Mouse (Mus musculus): ENCODE results near the gene Gm7138. TPM values are rescaled to one million over a fixed set of nuclear protein-coding genes. Genes with fewer than 3 reads are reported as not detected.

The Gm7138 gene
- polyA plus RNA-seq (2014; fragmentation: Illumina TruSeq; extraction: RNeasy Lipid Tissue Mini Kit (QIAGEN cat#74804); ENCODE audit: low read depth, low replicate concordance): not detected

DNA sequence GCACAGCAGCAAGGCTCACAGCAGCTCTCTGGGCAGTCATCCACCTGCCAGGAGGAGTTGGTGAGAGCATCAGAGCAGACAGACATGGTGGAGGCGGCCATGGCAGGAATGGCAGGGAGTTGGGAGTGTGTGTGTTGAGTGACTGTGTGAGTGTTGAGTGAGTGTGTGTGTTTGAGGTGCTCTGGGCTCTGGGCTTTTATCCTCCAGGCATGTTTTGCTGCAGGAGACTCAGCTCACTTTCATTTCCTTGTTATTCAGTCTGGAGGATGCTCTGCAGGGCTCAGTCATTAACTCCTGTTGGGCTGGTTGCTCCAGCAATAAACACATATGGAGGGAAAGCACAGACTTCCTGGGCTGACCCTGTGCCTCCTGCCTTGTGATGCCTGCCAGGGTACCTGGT, at the start of gene Gm7138:
TSS of gene Gm7138 (minus strand) at position 101 of the 400 bp plus-strand sequence.

GRCm38 (mm10) chr10:77814382-77814781, 37.6 kb upstream of the Gm7138 start, which contains the start of gene Gm2696:
Gene Gm2696 (plus strand): TSS chr10:77814682.

GRCm38 (mm10) chr10:77811743-77812142, 35.0 kb upstream of the Gm7138 start, which contains the start of gene Gm9507:
Gene Gm9507 (minus strand): TSS chr10:77811843.

GRCm38 (mm10) chr10:77798921-77799508, 22.3 kb upstream of the Gm7138 start, which contains the start of gene Gm19668:
Gene Gm19668 (minus strand): TSS chr10:77799133.

DNA sequence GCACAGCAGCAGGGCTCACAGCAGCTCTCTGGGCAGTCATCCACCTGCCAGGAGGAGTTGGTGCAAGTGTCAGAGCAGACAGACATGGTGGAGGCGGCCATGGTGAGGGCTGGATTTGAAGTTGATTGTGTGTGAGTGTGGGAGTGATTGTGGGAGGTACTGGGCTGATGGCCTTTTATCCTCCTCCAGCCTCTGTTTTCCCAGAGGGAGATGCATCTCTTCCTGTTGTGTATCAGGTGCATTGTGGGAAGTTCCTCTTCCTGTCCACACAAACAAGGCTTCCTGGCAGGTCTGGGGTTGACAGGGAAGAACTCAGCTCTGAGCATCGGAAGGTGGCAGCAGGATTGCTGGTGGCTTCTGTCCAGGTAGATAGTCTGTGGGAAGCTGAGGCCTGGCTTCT, 18.2 kb upstream of the Gm7138 start, which contains the start of gene Gm9639:
TSS of gene Gm9639 (minus strand) at position 101 of the 400 bp plus-strand sequence.

GRCm38 (mm10) chr10:77787876-77788275, 11.1 kb upstream of the Gm7138 start, which contains the start of gene Gm7137:
Gene Gm7137 (minus strand): TSS chr10:77788200.

DNA sequence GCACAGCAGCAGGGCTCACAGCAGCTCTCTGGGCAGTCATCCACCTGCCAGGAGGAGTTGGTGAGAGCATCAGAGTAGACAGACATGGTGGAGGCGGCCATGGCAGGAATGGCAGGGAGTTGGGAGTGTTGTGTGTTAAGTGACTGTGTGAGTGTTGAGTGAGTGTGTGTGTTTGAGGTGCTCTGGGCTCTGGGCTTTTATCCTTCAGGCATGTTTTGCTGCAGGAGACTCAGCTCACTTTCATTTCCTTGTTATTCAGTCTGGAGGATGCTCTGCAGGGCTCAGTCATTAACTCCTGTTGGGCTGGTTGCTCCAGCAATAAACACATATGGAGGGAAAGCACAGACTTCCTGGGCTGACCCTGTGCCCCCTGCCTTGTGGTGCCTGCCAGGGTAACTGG, 5.7 kb upstream of the Gm7138 start, which contains the start of gene Gm3250:
TSS of gene Gm3250 (minus strand) at position 101 of the 400 bp plus-strand sequence.

DNA sequence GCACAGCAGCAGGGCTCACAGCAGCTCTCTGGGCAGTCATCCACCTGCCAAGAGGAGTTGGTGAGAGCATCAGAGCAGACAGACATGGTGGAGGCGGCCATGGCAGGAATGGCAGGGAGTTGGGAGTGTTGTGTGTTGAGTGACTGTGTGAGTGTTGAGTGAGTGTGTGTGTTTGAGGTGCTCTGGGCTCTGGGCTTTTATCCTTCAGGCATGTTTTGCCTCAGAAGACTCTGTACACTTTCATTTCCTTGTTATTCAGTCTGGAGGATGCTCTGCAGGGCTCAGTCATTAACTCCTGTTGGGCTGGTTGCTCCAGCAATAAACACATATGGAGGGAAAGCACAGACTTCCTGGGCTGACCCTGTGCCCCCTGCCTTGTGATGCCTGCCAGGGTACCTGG, 5.5 kb downstream of the Gm7138 start, which contains the start of gene Gm3238:
TSS of gene Gm3238 (minus strand) at position 101 of the 400 bp plus-strand sequence.

DNA sequence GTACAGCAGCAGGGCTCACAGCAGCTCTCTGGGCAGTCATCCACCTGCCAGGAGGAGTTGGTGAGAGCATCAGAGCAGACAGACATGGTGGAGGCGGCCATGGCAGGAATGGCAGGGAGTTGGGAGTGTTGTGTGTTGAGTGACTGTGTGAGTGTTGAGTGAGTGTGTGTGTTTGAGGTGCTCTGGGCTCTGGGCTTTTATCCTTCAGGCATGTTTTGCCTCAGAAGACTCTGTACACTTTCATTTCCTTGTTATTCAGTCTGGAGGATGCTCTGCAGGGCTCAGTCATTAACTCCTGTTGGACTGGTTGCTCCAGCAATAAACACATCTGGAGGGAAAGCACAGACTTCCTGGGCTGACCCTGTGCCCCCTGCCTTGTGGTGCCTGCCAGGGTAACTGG, 17.2 kb downstream of the Gm7138 start, which contains the start of gene Gm3233:
TSS of gene Gm3233 (minus strand) at position 101 of the 400 bp plus-strand sequence.

DNA sequence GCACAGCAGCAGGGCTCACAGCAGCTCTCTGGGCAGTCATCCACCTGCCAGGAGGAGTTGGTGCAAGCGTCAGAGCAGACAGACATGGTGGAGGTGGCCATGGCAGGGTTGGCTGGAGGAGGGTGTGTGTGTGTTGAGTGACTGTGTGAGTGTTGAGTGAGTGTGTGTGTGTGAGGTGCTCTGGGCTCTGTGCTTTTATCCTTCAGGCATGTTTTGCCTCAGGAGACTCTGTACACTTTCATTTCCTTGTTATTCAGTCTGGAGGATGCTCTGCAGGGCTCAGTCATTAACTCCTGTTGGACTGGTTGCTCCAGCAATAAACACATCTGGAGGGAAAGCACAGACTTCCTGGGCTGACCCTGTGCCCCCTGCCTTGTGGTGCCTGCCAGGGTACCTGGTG, 25.5 kb downstream of the Gm7138 start, which contains the start of gene Gm9736:
TSS of gene Gm9736 (minus strand) at position 101 of the 400 bp plus-strand sequence.

GRCm38 (mm10) chr10:77741924-77742688, 34.6 kb downstream of the Gm7138 start, which contains the start of gene Gm18596:
Gene Gm18596 (minus strand): TSS chr10:77742638.

Other genes with a start within 250 kb of the Gm7138 start
- 2.5 TPM for gene Itgb2, start 246.7 kb downstream of the Gm7138 start, polyA plus RNA-seq (2014; fragmentation: Illumina TruSeq; extraction: RNeasy Lipid Tissue Mini Kit (QIAGEN cat#74804); ENCODE audit: low read depth, low replicate concordance)
- 126 TPM for gene Pttg1ip, start 195.2 kb downstream of the Gm7138 start, polyA plus RNA-seq (2014; fragmentation: Illumina TruSeq; extraction: RNeasy Lipid Tissue Mini Kit (QIAGEN cat#74804); ENCODE audit: low read depth, low replicate concordance)
- gene Sumo3, start 170.8 kb downstream of the Gm7138 start, polyA plus RNA-seq (2014; fragmentation: Illumina TruSeq; extraction: RNeasy Lipid Tissue Mini Kit (QIAGEN cat#74804); ENCODE audit: low read depth, low replicate concordance): 72.3 TPM
- 6.2 TPM for gene Gm49325, start 170.7 kb downstream of the Gm7138 start, polyA plus RNA-seq (2014; fragmentation: Illumina TruSeq; extraction: RNeasy Lipid Tissue Mini Kit (QIAGEN cat#74804); ENCODE audit: low read depth, low replicate concordance)
- 11.6 TPM for gene Ube2g2, start 154.7 kb downstream of the Gm7138 start, polyA plus RNA-seq (2014; fragmentation: Illumina TruSeq; extraction: RNeasy Lipid Tissue Mini Kit (QIAGEN cat#74804); ENCODE audit: low read depth, low replicate concordance)
- not detected for gene Tspear, start 90.4 kb downstream of the Gm7138 start, polyA plus RNA-seq (2014; fragmentation: Illumina TruSeq; extraction: RNeasy Lipid Tissue Mini Kit (QIAGEN cat#74804); ENCODE audit: low read depth, low replicate concordance)
- gene Gm19402, start 86.2 kb downstream of the Gm7138 start, polyA plus RNA-seq (2014; fragmentation: Illumina TruSeq; extraction: RNeasy Lipid Tissue Mini Kit (QIAGEN cat#74804); ENCODE audit: low read depth, low replicate concordance): not detected
- not detected for gene Gm9508, start 79.7 kb downstream of the Gm7138 start, polyA plus RNA-seq (2014; fragmentation: Illumina TruSeq; extraction: RNeasy Lipid Tissue Mini Kit (QIAGEN cat#74804); ENCODE audit: low read depth, low replicate concordance)
- gene Gm10272, start 70.3 kb downstream of the Gm7138 start, polyA plus RNA-seq (2014; fragmentation: Illumina TruSeq; extraction: RNeasy Lipid Tissue Mini Kit (QIAGEN cat#74804); ENCODE audit: low read depth, low replicate concordance): not detected
- not detected for gene Gm10024, start 65.5 kb downstream of the Gm7138 start, polyA plus RNA-seq (2014; fragmentation: Illumina TruSeq; extraction: RNeasy Lipid Tissue Mini Kit (QIAGEN cat#74804); ENCODE audit: low read depth, low replicate concordance)
- gene Gm10142, start 61.1 kb downstream of the Gm7138 start, polyA plus RNA-seq (2014; fragmentation: Illumina TruSeq; extraction: RNeasy Lipid Tissue Mini Kit (QIAGEN cat#74804); ENCODE audit: low read depth, low replicate concordance): not detected
- not detected for gene Krtap12-1, start 56.3 kb downstream of the Gm7138 start, polyA plus RNA-seq (2014; fragmentation: Illumina TruSeq; extraction: RNeasy Lipid Tissue Mini Kit (QIAGEN cat#74804); ENCODE audit: low read depth, low replicate concordance)
- not detected for gene Gm10100, start 50.5 kb downstream of the Gm7138 start, polyA plus RNA-seq (2014; fragmentation: Illumina TruSeq; extraction: RNeasy Lipid Tissue Mini Kit (QIAGEN cat#74804); ENCODE audit: low read depth, low replicate concordance)
- not detected for gene Gm18596, start 34.3 kb downstream of the Gm7138 start, polyA plus RNA-seq (2014; fragmentation: Illumina TruSeq; extraction: RNeasy Lipid Tissue Mini Kit (QIAGEN cat#74804); ENCODE audit: low read depth, low replicate concordance)
- not detected for gene Gm9736, start 25.6 kb downstream of the Gm7138 start, polyA plus RNA-seq (2014; fragmentation: Illumina TruSeq; extraction: RNeasy Lipid Tissue Mini Kit (QIAGEN cat#74804); ENCODE audit: low read depth, low replicate concordance)
- gene Gm3233, start 17.3 kb downstream of the Gm7138 start, polyA plus RNA-seq (2014; fragmentation: Illumina TruSeq; extraction: RNeasy Lipid Tissue Mini Kit (QIAGEN cat#74804); ENCODE audit: low read depth, low replicate concordance): not detected
- gene Gm3238, start 5.6 kb downstream of the Gm7138 start, polyA plus RNA-seq (2014; fragmentation: Illumina TruSeq; extraction: RNeasy Lipid Tissue Mini Kit (QIAGEN cat#74804); ENCODE audit: low read depth, low replicate concordance): not detected
- gene Gm3250, start 5.6 kb upstream of the Gm7138 start, polyA plus RNA-seq (2014; fragmentation: Illumina TruSeq; extraction: RNeasy Lipid Tissue Mini Kit (QIAGEN cat#74804); ENCODE audit: low read depth, low replicate concordance): not detected
- not detected for gene Gm7137, start 11.3 kb upstream of the Gm7138 start, polyA plus RNA-seq (2014; fragmentation: Illumina TruSeq; extraction: RNeasy Lipid Tissue Mini Kit (QIAGEN cat#74804); ENCODE audit: low read depth, low replicate concordance)
- gene Gm9639, start 18.1 kb upstream of the Gm7138 start, polyA plus RNA-seq (2014; fragmentation: Illumina TruSeq; extraction: RNeasy Lipid Tissue Mini Kit (QIAGEN cat#74804); ENCODE audit: low read depth, low replicate concordance): not detected
- gene Gm19668, start 22.2 kb upstream of the Gm7138 start, polyA plus RNA-seq (2014; fragmentation: Illumina TruSeq; extraction: RNeasy Lipid Tissue Mini Kit (QIAGEN cat#74804); ENCODE audit: low read depth, low replicate concordance): not detected
- not detected for gene Gm9507, start 34.9 kb upstream of the Gm7138 start, polyA plus RNA-seq (2014; fragmentation: Illumina TruSeq; extraction: RNeasy Lipid Tissue Mini Kit (QIAGEN cat#74804); ENCODE audit: low read depth, low replicate concordance)
- not detected for gene Gm2696, start 37.7 kb upstream of the Gm7138 start, polyA plus RNA-seq (2014; fragmentation: Illumina TruSeq; extraction: RNeasy Lipid Tissue Mini Kit (QIAGEN cat#74804); ENCODE audit: low read depth, low replicate concordance)
- gene Krtap10-4, start 50.2 kb upstream of the Gm7138 start, polyA plus RNA-seq (2014; fragmentation: Illumina TruSeq; extraction: RNeasy Lipid Tissue Mini Kit (QIAGEN cat#74804); ENCODE audit: low read depth, low replicate concordance): not detected
- gene Krtap10-10, start 59.0 kb upstream of the Gm7138 start, polyA plus RNA-seq (2014; fragmentation: Illumina TruSeq; extraction: RNeasy Lipid Tissue Mini Kit (QIAGEN cat#74804); ENCODE audit: low read depth, low replicate concordance): not detected
- gene Gm36176, start 69.9 kb upstream of the Gm7138 start, polyA plus RNA-seq (2014; fragmentation: Illumina TruSeq; extraction: RNeasy Lipid Tissue Mini Kit (QIAGEN cat#74804); ENCODE audit: low read depth, low replicate concordance): not detected
- not detected for gene Gm10318, start 75.9 kb upstream of the Gm7138 start, polyA plus RNA-seq (2014; fragmentation: Illumina TruSeq; extraction: RNeasy Lipid Tissue Mini Kit (QIAGEN cat#74804); ENCODE audit: low read depth, low replicate concordance)
- gene Gm3285, start 85.0 kb upstream of the Gm7138 start, polyA plus RNA-seq (2014; fragmentation: Illumina TruSeq; extraction: RNeasy Lipid Tissue Mini Kit (QIAGEN cat#74804); ENCODE audit: low read depth, low replicate concordance): not detected
- 1.7 TPM for gene Lrrc3, start 125.6 kb upstream of the Gm7138 start, polyA plus RNA-seq (2014; fragmentation: Illumina TruSeq; extraction: RNeasy Lipid Tissue Mini Kit (QIAGEN cat#74804); ENCODE audit: low read depth, low replicate concordance)
- gene Trpm2, start 193.6 kb upstream of the Gm7138 start, polyA plus RNA-seq (2014; fragmentation: Illumina TruSeq; extraction: RNeasy Lipid Tissue Mini Kit (QIAGEN cat#74804); ENCODE audit: low read depth, low replicate concordance): not detected
- gene 1810043G02Rik, start 201.6 kb upstream of the Gm7138 start, polyA plus RNA-seq (2014; fragmentation: Illumina TruSeq; extraction: RNeasy Lipid Tissue Mini Kit (QIAGEN cat#74804); ENCODE audit: low read depth, low replicate concordance): 1.6 TPM
- 2.0 TPM for gene Pfkl, start 233.1 kb upstream of the Gm7138 start, polyA plus RNA-seq (2014; fragmentation: Illumina TruSeq; extraction: RNeasy Lipid Tissue Mini Kit (QIAGEN cat#74804); ENCODE audit: low read depth, low replicate concordance)

All from adrenal gland, adult 10 weeks (tissue).